Mouse (Mus musculus): ENCODE measurements at regions not wholly inside any gene's neighbourhood (a gene's known extent, or its start where the extent isn't known, plus 50 kb on each side); places are given as distances from the start of the nearest gene placed in this dataset.
A peak's percentile ranks its signal among the peaks of the same experiment; 100 is the strongest.

DNA sequence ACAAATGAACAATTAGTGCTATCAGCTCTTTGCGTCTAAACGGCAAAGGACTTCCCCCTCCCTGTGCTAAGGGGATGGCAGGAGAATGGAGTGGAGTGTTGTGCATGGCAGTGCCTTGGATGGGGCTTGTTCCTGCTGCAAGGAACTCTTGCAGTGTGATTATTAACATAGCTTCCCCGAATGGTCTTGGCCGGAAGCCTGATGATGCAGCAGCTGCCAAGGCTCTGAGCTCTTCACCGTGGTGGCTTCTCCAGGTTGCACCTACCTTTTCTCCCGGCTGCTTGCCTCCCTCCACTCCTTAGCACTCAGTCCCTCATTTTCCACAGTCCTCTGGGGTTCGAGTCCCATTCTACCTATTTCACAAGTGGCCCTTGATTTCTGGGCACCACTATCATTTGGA lies 76.8 kb upstream of the 4931429L15Rik start:
- DNase-seq (ENCODE audit: extremely low spot score in 1 of 2, low spot score in 1 of 2) = no peak

DNA sequence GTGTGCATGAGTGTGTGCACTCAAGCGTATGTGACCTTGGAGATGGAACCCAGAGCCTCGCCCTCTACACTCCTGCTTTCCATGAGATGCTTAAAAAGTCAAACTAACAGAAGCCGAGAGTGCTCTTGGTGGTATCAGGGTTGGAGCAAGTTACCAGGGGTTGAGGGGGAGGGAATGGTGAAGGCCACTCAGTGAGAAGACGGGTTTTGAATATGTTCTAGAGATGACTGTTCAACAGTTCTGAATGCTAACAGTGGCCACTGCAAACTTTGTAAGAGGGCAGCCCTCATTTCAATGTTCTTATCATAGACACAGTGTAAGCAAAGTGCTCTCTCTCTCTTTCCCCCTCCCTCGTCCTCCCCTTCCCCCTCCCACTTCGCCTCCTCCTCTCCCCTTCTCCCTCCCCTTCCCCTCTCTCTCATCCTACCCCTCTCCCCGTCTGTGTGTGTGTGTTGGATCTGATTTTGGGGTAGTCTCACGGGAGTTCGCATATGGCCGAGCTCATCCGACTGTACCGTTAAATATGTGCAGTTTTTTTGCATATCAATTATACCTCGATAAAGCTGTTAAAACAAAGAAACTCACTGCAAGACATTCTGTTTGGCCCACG lies 75.5 kb upstream of the 4931429L15Rik start:
- no peak for DNase-seq (ENCODE audit: extremely low spot score in 1 of 2, low spot score in 1 of 2)

DNA sequence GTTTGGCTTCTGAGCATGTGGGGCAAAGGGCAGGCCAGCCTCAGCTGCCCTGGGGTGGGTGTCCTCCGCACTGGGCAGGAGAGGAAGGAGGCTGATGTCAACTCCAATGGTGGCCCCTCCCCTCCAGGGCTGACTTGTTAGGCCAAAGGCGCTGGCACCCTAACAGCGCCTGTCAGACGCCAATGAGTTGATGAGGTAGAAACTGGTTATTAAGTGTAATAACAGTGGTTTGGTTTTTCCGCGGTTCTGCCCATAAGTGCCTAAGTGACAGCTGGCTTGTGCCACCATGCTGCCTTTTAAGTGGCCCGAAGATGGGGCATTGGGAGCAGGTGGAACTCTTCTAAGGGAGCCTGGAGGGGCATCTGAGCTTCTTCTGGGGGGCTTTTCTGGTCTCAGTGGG lies 74.5 kb upstream of the 4931429L15Rik start:
- no peak for DNase-seq (ENCODE audit: extremely low spot score in 1 of 2, low spot score in 1 of 2)

DNA sequence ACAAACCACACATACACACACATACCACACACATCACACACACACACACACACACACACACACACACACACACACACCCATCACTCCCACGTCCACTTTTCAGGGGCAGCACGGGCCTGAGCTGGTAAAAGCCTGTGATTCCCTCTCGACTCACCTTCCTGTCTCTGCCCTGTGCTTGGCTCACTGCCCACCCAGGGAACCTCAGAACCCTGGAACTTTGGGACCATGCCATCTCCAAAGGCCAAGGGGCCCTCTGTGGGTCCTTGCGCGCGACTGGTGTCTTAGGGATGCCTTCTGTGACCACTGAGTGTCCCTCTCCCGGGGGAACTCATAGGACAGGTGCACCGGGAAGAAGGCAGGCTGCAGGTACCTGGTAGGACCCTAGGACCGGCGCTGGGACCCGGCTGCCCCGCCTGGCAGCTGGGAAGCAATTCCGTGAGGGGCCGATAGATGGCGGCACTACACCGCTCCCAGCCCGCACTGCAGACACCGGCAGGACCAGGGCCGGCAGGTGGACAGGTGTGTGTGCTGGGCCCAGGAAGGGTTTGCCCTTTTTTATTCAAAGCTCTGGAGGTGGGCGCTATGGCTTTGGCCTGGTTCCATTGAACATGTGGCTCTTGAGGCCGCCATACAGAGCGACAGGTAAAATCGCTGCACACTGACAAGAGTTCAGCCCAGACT lies 73.0 kb upstream of the 4931429L15Rik start:
- DNase-seq (ENCODE audit: extremely low spot score in 1 of 2, low spot score in 1 of 2) = peak; percentile 71 to 73

DNA sequence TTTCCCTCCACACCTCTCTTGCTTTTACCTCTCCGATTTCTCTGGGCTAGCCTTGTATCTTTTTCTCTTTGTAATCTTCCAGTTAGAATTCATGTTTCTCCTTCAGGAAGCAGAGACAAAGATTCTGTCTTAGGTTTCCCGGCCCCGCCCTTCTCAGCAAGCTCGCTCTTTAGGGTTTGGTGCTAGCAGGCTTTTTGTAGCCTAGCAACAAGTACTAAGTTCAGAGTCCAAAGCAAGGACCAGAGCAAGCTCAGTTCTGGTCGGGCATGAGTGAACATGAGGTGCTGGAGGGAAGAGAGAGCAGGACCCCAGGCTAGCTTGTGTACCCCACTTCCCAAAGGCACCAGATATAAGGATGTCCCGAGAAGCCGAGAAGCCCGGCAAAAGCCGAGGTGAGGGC lies 70.0 kb upstream of the 4931429L15Rik start:
- no peak for DNase-seq (ENCODE audit: extremely low spot score in 1 of 2, low spot score in 1 of 2)

DNA sequence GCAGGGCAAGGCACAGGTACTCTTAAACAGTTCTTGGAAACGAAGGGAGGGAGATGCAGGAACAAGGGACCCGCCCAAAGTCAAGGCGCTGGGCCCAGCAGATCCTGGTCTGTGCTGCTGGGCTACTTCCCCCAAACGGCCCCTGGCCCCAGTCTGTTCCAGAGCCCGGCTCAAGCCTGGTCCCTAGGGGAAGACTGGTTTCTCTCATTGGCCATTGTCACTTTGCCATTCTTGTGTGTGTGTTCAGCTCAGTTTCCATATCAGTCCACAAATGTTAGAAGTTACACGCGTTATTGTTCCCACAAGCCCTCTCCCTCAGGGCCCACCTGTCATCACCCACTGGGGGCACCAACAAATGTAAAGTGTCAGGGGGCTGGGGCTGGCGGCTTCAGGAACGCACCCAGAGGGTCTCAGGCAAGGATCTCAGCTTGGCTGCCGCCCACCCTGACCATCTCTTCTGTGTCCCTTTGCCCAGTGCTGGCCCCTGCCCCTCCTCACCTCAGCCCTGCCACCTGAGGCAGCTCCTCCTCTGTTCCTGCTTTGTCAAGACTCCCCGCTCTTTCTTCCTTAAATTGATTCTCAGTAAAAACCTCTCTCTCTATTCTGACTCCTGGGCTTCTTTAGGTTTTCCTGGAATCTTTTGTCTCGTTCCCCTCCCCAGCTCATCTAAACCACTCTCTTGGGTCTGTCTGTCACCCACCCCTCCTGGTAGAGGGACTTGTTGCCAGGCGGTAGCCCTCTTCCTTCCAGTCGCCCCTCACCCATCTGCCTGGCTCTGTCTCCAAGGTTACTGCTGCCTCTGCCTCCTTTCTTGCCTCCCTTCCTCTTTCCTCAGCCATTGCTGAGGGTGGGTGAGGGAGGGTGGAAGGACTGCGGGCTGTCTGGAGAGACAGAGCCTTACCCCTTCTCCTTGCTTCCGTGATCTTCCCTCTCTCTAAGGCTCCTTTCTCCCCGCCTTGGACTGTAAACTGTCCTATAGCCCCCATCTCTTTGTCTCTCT lies 69.2 kb upstream of the 4931429L15Rik start:
- no peak for DNase-seq (ENCODE audit: extremely low spot score in 1 of 2, low spot score in 1 of 2)

DNA sequence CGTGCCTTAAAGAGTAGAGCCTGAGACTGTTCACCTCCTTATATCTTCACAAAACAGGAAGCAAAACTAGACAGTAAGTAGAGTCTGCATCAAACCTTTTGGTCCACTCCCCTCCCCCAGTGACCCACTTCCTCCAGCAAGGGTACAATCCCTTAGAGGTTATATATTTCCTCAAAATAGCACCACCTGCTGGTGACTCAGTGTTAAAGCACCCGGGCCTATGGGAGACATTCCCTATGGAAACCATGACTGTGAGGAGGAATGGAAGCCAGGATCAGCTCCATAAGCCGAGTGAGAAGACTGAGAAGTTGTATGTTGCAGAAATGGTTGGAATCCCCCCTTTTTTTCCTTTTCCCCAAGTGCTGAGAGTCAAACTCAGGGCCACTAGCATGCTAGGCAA lies 66.5 kb upstream of the 4931429L15Rik start:
- DNase-seq (ENCODE audit: extremely low spot score in 1 of 2, low spot score in 1 of 2) = no peak

DNA sequence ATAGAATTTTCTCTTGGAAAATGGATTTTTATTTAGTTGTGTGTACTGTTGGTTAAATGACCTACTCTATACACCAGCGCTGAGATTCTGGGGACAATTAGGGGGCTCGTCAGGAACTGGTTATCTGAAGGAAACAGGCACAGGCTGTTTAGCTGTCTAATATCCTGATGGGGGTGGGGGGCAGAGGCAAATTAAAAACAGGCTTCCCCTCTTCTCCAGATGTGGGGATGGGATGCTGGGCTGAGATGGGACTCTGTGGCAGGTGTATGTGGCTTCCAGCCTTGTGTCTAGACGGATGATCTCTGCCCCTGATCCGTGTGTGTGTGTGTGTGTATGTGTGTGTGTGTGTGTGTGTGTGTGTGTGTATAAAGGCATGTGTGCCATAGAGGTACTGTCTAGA lies 61.6 kb upstream of the 4931429L15Rik start:
- no peak for DNase-seq (ENCODE audit: extremely low spot score in 1 of 2, low spot score in 1 of 2)

DNA sequence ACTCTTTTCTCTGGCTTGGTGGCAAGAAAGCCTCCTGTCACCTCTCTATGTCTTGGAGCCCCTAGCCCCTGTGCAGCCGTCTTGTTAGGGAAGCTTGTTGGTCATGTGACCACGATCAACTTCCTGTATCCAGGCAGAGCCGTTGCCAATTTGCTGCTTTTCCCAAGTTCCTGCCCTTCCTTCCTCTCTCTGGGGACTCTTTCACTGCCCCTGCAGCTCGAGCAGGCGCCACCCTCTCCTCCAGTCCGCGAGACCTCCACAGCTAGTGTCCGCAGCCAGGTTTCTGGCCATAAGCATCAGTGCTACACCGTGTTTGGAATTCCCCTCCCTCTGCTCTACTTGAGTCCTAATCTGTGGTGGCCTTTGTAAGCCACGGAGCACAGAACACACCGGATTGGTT lies 59.7 kb upstream of the 4931429L15Rik start:
- no peak for DNase-seq (ENCODE audit: extremely low spot score in 1 of 2, low spot score in 1 of 2)

DNA sequence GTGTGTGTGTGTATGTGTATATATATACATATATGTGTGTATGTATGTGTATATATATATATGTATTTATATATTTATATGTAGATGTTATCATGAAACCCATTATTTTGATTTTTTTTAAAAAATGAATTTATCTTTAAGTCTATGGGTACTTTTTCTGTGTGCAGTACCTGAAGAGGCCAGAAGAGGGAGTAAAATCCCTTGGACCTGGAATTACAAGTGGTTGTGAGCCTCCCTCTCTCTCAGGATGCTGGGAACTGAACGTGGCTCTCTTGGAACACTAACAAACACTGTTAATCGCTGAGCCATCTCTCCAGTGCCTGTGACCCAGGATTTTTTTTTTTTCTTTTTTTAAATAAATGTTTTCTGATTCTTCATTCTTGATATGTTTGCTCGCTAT lies 58.6 kb upstream of the 4931429L15Rik start:
- DNase-seq (ENCODE audit: extremely low spot score in 1 of 2, low spot score in 1 of 2) = no peak

Measured in layer of hippocampus, postnatal 25 days (tissue).